Mouse (Mus musculus): ENCODE results near the gene Aldh16a1. TPM values are rescaled to one million over a fixed set of nuclear protein-coding genes. Genes with fewer than 3 reads are reported as not detected.

Aldh16a1 gene
- polyA plus RNA-seq, 1 experiment from 2014 or later = 38.7 TPM

DNA sequence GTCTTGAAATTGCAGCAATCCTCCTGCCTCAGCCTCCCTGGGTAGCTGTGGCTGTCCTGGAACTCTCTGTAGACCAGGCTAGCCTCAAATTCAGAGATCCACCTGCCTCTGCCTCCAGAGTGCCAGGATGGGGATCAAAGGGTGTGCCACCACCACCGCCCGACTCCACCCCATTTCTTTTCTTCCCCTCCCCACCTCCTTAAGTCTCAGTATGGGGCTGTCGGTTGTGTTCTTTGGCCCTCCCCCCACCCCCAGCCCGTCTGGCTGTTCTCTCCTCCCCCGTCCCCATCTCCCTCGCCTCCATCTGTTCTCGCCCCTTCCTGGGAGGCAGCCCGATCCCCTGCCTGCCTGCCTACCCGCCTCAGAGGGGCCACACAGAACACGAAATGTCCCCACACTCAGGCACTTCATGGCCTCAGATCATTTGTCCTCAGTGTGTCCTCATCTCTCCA is 12.6 kb upstream of the Aldh16a1 start:
- no peak for ATAC-seq (ENCODE audit: insufficient number of reproducible peaks, low FRiP score, low TSS enrichment, low read depth)
- no peak overlapping the region for H3K4me3 ChIP-seq (ENCODE audit: low read depth, low read length)

DNA sequence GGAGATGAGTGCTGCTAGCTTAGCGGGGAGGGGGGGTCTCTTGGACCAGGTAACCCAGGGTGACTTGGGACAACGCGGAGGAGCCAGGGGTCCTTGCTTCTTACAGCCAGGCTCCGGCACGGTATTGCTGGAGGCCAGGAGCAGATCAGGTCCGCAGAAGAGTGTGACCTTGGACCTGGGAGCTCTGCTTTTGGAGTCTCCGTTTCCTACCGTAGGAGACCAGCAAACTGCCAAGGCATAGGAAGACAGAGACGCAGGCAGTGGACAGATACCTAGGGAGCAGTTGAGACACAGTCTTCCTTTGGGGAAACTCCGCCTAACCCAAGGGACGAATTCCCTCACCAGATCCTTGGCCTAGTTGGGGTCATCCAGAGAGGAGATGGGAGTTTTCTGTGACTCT is 11.3 kb upstream of the Aldh16a1 start:
- Histone ChIP-seq H3K27me3 (ENCODE audit: control insufficient read depth, insufficient read depth, low read length) (peaks cover 71% of the 10 kb centered on the region), H3K9ac (ENCODE audit: low read length) (no peak overlapping the region), H3K4me3 (ENCODE audit: low read depth, low read length) (no peak overlapping the region), H3K4me1 (ENCODE audit: control insufficient read depth, insufficient read depth, low read length) (0 out of 2 replicates have a peak, but pooled peaks cover 3% of the 10 kb centered on the region), H3K9me3 (ENCODE audit: control insufficient read depth, low read length) (peaks cover 14% of the 10 kb centered on the region), H3K27ac (replicated peaks; ENCODE audit: low read depth, low read length) (no peak overlapping the region), H3K4me2 (ENCODE audit: low read depth, severe bottlenecking) (no peak overlapping the region), H3K36me3 (ENCODE audit: control insufficient read depth, insufficient read depth, low read length) (0 out of 2 replicates have a peak, but pooled peaks cover 3% of the 10 kb centered on the region)
- 51% methylated on average over 11 of the region's 11 CpGs for WGBS
- ATAC-seq (ENCODE audit: insufficient number of reproducible peaks, low FRiP score, low TSS enrichment, low read depth) (no peak), DNase-seq (ENCODE audit: low spot score) (no peak)

More for the DNA sequence above, 12.6 kb upstream of the Aldh16a1 start:
- no peak overlapping the region for H3K27ac ChIP-seq (replicated peaks; ENCODE audit: low read depth, low read length)
- no peaks in the 10 kb centered on the region for H3K36me3 ChIP-seq (ENCODE audit: control insufficient read depth, insufficient read depth, low read length)
- H3K4me1 ChIP-seq (ENCODE audit: control insufficient read depth, insufficient read depth, low read length) = 0 out of 2 replicates have a peak, but pooled peaks cover 3% of the 10 kb centered on the region
- peaks cover 79% of the 10 kb centered on the region for H3K27me3 ChIP-seq (ENCODE audit: control insufficient read depth, insufficient read depth, low read length)
- H3K4me2 ChIP-seq (ENCODE audit: low read depth, severe bottlenecking) = no peak overlapping the region
- no peak for DNase-seq (ENCODE audit: low spot score)
- WGBS = 15% methylated on average over 9 of the region's 10 CpGs
- H3K9ac ChIP-seq (ENCODE audit: low read length) = no peak overlapping the region
- H3K9me3 ChIP-seq (ENCODE audit: control insufficient read depth, low read length) = peaks cover 14% of the 10 kb centered on the region

DNA sequence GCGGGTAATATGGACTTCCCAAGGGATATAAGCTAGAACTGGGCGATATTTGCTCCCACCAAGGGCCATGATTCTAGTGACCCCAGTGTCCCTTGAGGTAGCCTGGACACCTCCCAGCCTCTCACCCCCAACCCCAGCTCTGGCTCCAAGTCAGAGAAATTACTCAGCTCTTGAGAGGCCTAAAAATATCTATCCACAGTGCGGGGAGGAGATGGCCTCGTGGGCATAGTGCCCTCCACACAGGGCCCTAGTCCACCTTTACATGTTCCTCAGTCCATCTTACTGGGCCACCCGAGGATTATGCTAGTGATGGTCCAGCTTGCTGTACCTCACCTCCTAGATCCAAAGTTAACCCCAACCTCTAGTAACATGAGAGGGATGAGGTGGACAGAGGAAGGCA is 10.4 kb upstream of the Aldh16a1 start:
- Histone ChIP-seq H3K27ac (replicated peaks; ENCODE audit: low read depth, low read length) (no peak overlapping the region), H3K9me3 (ENCODE audit: control insufficient read depth, low read length) (peaks cover 9% of the 10 kb centered on the region), H3K4me1 (ENCODE audit: control insufficient read depth, insufficient read depth, low read length) (0 out of 2 replicates have a peak, but pooled peaks cover 3% of the 10 kb centered on the region), H3K4me2 (ENCODE audit: low read depth, severe bottlenecking) (no peak overlapping the region), H3K4me3 (ENCODE audit: low read depth, low read length) (no peak overlapping the region), H3K27me3 (ENCODE audit: control insufficient read depth, insufficient read depth, low read length) (peaks cover 71% of the 10 kb centered on the region), H3K9ac (ENCODE audit: low read length) (no peak overlapping the region), H3K36me3 (ENCODE audit: control insufficient read depth, insufficient read depth, low read length) (0 out of 2 replicates have a peak, but pooled peaks cover 3% of the 10 kb centered on the region)
- WGBS = 67% methylated on average over 5 of the region's 5 CpGs
- no peak for ATAC-seq (ENCODE audit: insufficient number of reproducible peaks, low FRiP score, low TSS enrichment, low read depth)
- no peak for DNase-seq (ENCODE audit: low spot score)

DNA sequence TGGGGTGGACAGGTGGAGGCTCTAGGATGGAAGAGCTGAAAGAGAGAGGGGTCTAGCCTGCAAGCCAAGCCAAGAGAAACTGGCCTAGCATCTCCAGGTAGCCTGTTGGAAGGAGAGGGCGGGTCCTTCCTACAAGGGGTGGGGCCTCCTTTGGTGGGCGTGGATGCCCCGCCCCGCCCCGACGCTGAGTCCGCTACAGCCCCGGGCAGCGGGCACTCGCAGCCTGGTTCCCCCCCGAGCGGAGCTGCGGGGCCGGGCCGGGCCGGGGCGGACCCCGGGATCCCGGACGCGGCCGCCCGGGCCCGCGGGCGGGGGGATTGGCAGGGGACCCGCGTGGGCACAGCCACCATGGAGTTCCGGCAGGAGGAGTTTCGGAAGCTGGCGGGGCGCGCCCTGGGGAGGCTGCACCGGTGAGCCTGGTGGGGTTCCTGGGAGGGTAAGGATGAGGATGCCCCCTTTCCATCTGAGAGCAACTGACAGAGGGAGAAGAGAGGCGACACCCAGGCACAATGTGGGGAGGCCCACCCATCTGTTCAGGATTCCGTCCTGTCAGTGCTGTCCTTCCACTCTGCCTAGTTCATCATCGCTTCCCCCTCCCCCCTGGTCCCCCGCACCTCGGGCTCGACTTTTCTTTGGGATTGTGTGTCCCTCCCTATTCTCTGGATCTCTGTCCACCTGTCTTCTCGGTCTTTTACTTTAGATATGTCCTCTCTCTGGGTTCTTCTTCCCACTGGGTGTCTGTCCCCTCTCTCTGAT is 9.5 kb upstream of the Aldh16a1 start, which contains the start of gene Slc17a7:
Gene Slc17a7, plus strand, starts transcription at position 215 of the 756 bp plus-strand sequence.
- Histone ChIP-seq H3K27me3 (ENCODE audit: control insufficient read depth, insufficient read depth, low read length) (peaks cover 63% of the 10 kb centered on the region), H3K4me3 (ENCODE audit: low read depth, low read length) (peak within 1 kb of the TSS; percentile 30), H3K9me3 (ENCODE audit: control insufficient read depth, low read length) (no peaks in the 10 kb centered on the region; the same call in 1 of the 2 replicates), H3K4me1 (ENCODE audit: control insufficient read depth, insufficient read depth, low read length) (0 out of 2 replicates have a peak, but pooled peaks cover 3% of the 10 kb centered on the region), H3K9ac (ENCODE audit: low read length) (0 out of 2 replicates have a peak within 1 kb of the TSS, but pooled peaks have one; percentile 2), H3K4me2 (ENCODE audit: low read depth, severe bottlenecking) (peak within 1 kb of the TSS; percentile 70), H3K36me3 (ENCODE audit: control insufficient read depth, insufficient read depth, low read length) (0 out of 2 replicates have a peak, but pooled peaks cover 3% of the 10 kb centered on the region), H3K27ac (replicated peaks; ENCODE audit: low read depth, low read length) (no peak within 1 kb of the TSS)
- DNase-seq (ENCODE audit: low spot score) (peak; percentile 54), ATAC-seq (ENCODE audit: insufficient number of reproducible peaks, low FRiP score, low TSS enrichment, low read depth) (no peak)
- WGBS = 4% methylated on average over 19 of the region's 41 CpGs

DNA sequence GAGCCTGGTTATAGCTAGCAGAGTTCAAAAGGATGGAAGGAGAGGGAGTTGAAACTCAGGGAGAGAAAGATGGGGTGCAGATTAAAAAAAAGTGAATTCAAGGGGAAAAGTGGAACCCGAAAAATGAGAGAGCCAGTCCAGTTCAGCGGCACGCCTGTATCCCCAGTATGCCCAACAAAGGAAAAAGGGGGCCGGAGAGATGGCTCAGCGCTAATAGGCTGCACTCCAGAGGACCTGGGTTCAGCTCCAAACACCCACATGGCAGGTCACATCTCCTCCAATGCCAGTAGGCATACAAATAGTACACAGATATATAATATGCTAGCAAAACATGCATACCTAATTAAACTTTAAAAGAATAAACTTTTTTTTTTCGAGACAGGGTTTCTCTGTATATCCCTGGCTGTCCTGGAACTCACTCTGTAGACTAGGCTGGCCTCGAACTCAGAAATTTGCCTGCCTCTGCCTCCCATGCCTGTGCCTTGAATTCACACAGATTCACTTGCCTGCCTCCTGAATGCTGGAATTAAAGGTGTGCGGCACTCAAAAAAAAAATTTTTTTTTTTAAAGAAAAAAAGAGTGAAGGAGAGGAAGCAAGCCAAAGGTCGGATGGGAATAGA is 8.7 kb upstream of the Aldh16a1 start:
- no peak for ATAC-seq (ENCODE audit: insufficient number of reproducible peaks, low FRiP score, low TSS enrichment, low read depth)
- Histone ChIP-seq H3K4me3 (ENCODE audit: low read depth, low read length) (no peak overlapping the region), H3K4me1 (ENCODE audit: control insufficient read depth, insufficient read depth, low read length) (0 out of 2 replicates have a peak, but pooled peaks cover 3% of the 10 kb centered on the region), H3K9ac (ENCODE audit: low read length) (no peak overlapping the region), H3K36me3 (ENCODE audit: control insufficient read depth, insufficient read depth, low read length) (0 out of 2 replicates have a peak, but pooled peaks cover 3% of the 10 kb centered on the region), H3K4me2 (ENCODE audit: low read depth, severe bottlenecking) (no peak overlapping the region), H3K27ac (replicated peaks; ENCODE audit: low read depth, low read length) (no peak overlapping the region), H3K27me3 (ENCODE audit: control insufficient read depth, insufficient read depth, low read length) (peaks cover 55% of the 10 kb centered on the region), H3K9me3 (ENCODE audit: control insufficient read depth, low read length) (no peaks in the 10 kb centered on the region; the same call in 1 of the 2 replicates)
- 70% methylated on average over 9 of the region's 9 CpGs for WGBS
- DNase-seq (ENCODE audit: low spot score) = no peak

DNA sequence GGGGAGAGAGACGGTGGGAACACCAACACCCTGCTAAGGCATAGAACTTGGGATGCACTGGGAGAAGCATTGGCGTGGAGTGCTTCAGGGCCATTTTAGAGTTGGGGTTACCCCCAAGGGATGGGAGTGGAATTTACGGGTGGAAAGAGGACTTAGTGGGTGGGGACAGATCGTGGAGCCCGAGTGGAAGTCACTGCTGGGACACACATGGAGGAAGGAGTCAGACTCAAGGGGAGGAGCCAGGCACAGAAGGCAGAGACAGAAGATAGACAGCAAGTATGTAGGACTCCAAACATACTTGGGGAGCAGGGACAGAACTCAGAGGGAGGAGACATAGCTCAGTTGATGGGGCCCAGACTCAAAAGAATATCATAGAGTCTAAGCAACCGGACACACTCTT is 8.2 kb upstream of the Aldh16a1 start:
- peak overlapping the region; percentile 62 for H3K4me2 ChIP-seq (ENCODE audit: low read depth, severe bottlenecking)
- no peak; the same call in 1 of the 2 replicates for ATAC-seq (ENCODE audit: insufficient number of reproducible peaks, low FRiP score, low TSS enrichment, low read depth)
- H3K36me3 ChIP-seq (ENCODE audit: control insufficient read depth, insufficient read depth, low read length) = peaks cover 5% of the 10 kb centered on the region; the same call in 1 of the 2 replicates
- H3K4me3 ChIP-seq (ENCODE audit: low read depth, low read length) = peak overlapping the region; percentile 25
- no peaks in the 10 kb centered on the region; the same call in 1 of the 2 replicates for H3K9me3 ChIP-seq (ENCODE audit: control insufficient read depth, low read length)
- H3K4me1 ChIP-seq (ENCODE audit: control insufficient read depth, insufficient read depth, low read length) = 0 out of 2 replicates have a peak, but pooled peaks cover 3% of the 10 kb centered on the region
- no peak overlapping the region for H3K9ac ChIP-seq (ENCODE audit: low read length)
- no peak overlapping the region for H3K27ac ChIP-seq (replicated peaks; ENCODE audit: low read depth, low read length)
- no peak for DNase-seq (ENCODE audit: low spot score)
- 25% methylated on average over 6 of the region's 6 CpGs for WGBS
- H3K27me3 ChIP-seq (ENCODE audit: control insufficient read depth, insufficient read depth, low read length) = peaks cover 49% of the 10 kb centered on the region

DNA sequence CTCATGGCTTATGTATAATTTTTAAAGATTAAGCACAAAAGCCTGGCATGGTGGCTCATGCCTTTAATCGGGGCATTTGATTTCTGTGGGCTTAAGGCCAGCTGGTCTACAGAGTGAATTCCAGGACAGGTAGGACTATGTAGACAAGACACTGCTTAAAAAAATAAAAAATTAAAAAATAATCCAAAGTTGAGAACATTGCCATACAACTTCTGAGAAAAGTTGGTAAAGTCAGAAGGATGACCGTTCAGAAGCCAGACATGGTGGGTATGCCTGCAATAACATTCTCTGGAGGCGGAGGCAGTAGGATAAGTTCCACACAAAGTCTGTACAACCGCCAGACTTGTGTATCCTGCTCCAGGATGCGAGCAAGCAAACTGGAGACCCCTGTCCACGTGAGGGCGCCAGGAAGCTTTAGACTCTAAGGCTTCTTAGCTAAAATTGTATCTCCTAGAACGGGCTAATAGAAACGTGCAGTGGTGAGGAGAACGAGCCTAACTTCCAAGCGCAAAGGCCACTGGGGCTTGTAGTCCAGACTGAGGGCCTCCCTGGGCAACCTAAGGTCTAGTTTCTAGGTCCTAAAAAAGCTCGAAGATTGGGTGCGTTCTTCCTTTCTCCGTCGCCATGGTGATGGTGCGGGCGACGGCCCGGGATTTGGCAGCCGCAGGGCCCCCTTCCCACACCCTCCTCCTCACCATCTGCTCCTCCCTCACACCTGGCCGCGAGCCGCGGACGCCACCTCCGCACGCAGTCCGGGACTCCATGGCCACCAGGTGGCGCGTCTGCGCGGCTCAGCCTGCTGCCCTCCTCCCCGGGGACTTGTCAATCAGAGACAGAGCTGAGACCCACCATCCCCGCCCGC is 7.5 kb upstream of the Aldh16a1 start:
- H3K9me3 ChIP-seq (ENCODE audit: control insufficient read depth, low read length) = no peaks in the 10 kb centered on the region; the same call in 1 of the 2 replicates
- H3K36me3 ChIP-seq (ENCODE audit: control insufficient read depth, insufficient read depth, low read length) = peaks cover 5% of the 10 kb centered on the region; the same call in 1 of the 2 replicates
- H3K9ac ChIP-seq (ENCODE audit: low read length) = no peak overlapping the region
- H3K27ac ChIP-seq (replicated peaks; ENCODE audit: low read depth, low read length) = no peak overlapping the region
- 0 out of 2 replicates have a peak, but pooled peaks cover 3% of the 10 kb centered on the region for H3K4me1 ChIP-seq (ENCODE audit: control insufficient read depth, insufficient read depth, low read length)
- ATAC-seq (ENCODE audit: insufficient number of reproducible peaks, low FRiP score, low TSS enrichment, low read depth) (peak; percentile 84), DNase-seq (ENCODE audit: low spot score) (peak; percentile 93)
- peaks cover 43% of the 10 kb centered on the region for H3K27me3 ChIP-seq (ENCODE audit: control insufficient read depth, insufficient read depth, low read length)
- 6% methylated on average over 34 of the region's 35 CpGs for WGBS
- peak overlapping the region; percentile 62 for H3K4me2 ChIP-seq (ENCODE audit: low read depth, severe bottlenecking)
- peak overlapping the region; percentile 25 for H3K4me3 ChIP-seq (ENCODE audit: low read depth, low read length)
